Mouse (Mus musculus): ENCODE results near the gene Uqcr11.
A peak's percentile ranks its signal among the peaks of the same experiment; 100 is the strongest.

Uqcr11 gene

DNA sequence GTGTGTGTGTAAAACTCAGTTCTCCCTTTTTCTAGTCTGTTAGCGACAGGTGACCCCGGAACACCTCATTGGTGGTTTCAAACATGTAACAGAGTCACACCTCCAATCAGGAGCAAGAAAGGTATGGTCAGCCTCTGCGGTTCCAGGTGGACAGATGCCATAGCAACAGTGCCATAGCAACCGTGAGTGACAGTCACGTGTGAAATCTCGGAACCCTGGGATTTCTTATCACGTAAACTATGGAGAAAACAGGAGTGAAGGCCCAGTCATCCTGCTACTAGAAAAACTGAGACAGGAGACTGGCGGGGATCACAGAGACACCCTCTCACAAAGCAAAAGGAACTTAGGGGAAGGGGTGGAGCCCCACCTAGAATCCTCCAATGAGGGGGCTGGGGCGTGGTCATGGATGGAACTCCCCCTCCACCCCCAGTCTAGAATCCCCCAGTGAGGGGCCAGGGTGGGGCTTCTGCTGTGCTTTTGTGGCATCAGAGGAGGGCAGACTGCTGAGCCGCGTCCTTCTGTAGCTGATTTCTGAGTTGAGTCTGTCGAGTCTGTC, 35.1 kb downstream of the Uqcr11 start:
- DNase-seq, result peak; percentile 52 to 71

DNA sequence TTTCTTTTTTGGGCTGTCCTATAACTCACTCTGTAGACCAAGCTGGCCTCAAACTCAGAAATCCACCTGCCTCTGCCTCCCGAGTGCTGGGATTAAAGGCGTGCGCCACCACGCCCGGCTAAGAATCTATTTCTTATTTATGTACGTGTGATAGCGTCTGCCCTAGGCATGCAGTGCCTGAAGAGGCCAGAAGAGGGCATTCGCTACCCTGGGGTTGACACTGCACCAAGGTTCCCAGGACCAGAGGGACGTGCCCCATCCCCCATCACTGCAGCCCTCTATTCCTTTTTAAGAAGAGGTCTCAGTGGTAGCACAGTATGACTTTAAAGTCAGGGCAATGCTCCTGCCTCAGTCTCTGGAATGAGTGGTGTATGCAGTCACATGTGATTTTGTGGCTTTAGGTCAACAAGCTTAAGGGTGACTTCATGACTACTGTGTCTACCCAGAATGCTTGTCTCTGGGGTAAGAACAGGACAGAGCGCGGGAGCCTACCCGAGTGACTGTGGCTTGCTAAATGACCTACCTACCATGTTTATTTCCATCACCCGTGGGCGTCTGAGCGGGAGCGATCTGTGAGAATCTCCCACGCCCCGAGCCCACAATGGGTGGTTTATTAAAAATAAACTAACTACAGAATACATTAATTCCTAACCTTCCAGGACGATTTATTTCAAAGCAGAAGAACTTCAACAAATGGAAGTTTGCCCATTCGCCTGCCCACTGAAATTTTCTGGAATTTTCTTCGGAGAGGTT, 36.5 kb downstream of the Uqcr11 start:
- DNase-seq, result no peak

DNA sequence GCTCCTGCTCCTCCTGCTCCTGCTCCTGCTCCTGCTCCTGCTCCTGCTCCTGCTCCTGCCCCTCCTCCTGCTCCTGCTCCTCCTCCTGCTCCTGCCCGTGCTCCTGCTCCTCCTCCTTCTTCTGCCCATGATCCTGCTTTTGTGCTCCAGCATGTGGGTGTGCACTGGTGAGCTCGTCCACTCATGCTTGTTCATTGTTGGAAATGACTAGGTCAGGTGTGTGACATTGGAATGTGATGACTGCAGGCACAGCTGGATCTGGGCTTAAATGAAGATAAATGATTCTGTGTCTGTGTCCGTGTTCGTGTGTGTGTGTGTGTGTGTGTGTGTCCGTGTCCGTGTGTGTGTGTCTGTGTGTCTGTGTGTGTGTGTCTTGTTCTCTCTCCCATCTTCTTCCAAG, 38.2 kb downstream of the Uqcr11 start:
- no peak for DNase-seq

DNA sequence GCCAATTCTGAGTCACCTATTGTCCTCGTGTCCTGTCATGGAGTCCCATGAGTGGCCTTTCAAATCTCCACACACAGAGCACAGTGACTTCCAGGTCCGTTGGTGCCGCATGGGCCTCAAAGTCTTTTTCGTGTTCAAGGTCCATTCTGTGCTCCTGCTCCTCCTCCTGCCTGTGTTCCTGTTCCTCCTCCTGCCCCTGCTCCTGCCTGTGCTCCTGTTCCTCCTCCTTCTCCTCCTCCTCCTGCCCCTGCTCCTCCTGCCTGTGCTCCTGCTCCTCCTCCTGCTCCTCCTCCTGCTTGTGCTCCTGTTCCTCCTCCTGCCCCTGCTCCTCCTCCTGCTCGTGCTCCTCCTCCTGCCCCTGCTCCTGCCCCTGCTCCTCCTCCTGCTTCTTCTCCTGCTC, 38.7 kb downstream of the Uqcr11 start:
- no peak for DNase-seq

DNA sequence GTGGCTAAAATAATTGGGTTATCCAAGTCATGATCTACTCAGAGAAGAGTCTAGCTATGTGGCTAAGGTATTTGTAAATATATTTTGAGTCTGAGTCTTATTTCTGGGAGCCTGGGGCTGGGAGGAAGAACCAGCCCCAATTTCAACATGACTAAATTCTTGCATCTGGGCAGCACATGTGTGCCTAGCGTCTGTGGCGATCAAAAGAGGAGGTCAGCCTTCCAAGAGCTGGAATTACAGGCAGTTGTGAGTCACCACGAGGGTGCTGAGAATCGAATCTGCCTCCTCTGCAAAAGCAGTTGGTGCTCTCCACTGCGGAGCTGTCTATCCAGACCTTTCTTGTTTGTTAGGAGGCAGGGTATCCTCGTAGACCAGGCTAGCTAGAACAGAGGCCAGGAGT, 40.9 kb downstream of the Uqcr11 start:
- no peak for DNase-seq

DNA sequence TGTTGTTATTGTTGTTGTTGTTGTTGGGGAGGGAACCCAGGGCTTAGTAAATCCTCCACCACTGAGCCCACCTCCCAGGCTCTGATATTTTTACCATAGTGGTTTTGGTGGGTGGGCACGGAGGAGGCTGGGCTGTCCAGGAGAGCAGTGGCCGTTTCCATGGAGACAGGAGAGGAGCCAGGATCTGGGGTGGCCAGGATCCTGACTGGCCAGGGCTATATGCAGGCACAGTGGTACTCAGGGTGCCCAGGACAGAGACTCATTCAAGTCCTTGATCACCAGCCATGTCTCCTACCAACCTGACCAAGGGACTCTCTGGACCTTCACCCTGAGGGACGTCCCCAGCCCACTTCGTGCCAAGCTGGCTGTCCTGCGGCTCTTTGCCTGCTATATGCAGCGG, 42.9 kb downstream of the Uqcr11 start:
- no peak for DNase-seq

DNA sequence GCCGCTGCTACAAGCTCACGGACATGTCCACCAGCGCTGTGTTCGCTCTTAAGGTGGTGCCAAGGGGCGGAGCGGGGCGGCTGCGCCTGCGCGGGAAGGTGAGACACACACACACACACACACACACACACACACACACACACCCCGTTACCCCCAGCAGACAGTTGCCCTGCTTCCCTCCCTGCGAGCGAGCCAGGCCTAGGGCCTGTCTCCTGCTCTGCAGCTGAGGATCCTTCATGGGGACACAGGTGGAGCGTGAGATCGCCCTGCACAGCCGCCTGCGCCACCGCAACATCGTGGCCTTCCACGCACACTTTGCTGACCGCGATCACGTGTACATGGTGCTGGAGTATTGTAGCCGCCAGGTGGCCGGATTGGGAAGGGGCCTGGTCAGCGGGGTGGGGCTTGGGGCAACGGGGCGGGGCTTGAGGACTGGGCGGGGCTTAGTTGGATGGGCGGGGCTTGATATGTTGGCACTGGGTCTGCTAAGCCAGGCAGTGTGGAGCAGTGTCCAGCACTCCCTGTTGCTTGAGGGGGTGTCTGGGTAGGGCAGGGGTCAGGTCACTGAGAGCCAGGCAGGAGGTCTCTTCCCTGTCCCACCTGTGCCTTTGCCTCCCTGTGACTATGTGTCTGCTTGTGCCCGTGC, 48.5 kb downstream of the Uqcr11 start:
- no peak for DNase-seq

DNA sequence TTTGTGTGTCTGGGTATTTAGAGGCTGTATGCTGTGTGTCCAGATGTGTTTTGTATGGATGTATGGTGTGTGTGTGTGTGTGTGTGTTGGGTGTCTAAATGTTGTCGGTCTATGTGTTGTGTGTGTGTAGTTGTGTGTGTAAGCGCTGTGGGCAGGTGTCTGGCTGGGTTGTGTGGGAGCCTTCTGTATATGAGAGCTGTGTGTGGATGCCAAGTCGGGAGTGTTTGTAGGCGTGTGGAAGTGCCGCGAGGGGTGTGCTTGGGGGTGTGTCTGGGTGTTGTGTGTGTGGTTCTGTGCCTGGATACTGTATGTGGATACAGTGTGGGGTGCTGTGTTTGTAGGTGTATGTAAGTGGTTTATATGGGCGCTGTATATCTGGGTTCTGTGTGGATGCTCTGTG, 49.3 kb downstream of the Uqcr11 start:
- DNase-seq, result no peak

DNA sequence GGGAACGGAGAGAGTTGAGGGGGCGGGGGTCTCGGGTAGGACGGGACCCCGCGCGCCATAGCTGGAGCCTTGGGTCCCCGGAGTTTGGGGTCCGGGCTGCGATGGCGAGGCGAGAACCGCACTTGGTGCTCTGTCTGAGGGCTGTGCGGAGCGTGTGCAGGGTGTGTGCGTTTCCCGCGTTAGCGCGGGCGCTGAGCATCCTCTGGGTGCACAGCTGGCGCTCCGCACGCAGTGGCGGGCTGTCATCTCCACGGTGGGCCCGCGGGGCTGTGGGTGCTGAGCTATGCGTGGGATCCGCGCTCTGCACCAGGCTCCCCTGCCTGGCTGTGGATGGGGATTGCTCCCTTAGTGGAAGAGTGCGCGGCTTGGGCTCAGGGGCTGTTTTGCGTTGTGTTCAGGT, 49.9 kb downstream of the Uqcr11 start:
- no peak for DNase-seq

DNA sequence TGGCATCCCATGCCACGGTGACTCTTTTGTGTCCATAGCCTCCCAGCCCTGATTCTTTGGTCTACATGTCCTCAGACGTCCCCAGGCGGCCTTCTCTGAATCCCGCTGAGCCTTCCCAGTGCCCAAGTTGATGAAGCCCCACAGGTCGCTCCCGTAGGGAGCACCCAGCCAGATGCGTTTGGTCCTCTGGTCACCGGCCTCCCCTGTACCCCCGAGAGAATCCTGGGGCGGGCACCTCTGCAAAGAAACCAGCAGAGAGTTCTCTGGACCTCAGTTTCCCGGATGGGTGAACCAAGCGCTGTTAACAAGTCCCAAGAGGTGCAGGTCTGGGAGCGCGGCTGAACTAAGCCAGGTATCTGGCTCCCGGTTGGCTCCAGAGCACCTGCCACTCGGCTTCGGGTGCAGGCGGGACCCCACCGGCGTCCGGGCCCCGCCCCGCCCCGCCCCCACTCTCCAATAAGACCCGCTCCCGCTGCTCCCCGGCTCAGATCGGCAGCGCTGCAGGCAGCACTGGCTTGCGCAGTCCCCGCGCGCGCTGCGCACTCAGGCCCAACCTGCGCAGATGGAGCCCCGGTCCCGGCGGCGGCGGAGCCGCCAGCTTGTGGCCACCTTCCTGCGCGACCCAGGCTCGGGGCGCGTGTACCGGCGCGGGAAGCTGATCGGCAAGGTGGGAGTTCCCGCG, 50.5 kb downstream of the Uqcr11 start, which contains the start of gene Plk5:
Gene Plk5 (plus strand): TSS at position 459 of the 682 bp plus-strand sequence.
- no peak for DNase-seq

DNA sequence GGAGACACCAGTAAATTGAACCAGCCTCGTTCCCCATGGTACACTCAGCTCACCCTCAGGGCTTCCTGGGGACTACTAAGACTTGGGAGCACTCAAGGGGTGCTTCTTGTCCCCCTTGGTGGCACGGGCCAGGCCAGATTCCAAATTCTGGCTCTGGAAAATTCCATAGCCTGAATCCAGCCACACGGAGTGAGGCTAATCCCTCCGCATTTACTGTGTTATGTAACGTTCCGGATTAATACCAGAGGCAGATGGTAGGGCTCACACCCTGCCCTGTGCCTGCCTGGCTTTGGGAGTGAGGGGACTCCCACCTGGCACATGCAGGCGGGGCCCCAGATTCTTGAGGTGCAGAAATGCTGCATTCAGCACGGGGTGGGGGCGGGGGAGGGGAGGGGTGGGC, 51.2 kb downstream of the Uqcr11 start:
- no peak for DNase-seq

All from thymus, adult 18-20 months (tissue).